Mouse (Mus musculus): ENCODE measurements at regions not wholly inside any gene's neighbourhood (a gene's known extent, or its start where the extent isn't known, plus 50 kb on each side); places are given as distances from the start of the nearest gene placed in this dataset.
A peak's percentile ranks its signal among the peaks of the same experiment; 100 is the strongest.

GRCm38 (mm10) chr8:127894284-127894683 lies 464.1 kb upstream of the Nrp1 start:
- no peak for DNase-seq (ENCODE audit: low spot score)

- DNase-seq (ENCODE audit: low spot score), result no peak
Measured at GRCm38 (mm10) chr8:127908436-127908835, 450.0 kb upstream of the Nrp1 start.

GRCm38 (mm10) chr8:127909580-127909979 lies 448.8 kb upstream of the Nrp1 start:
- DNase-seq (ENCODE audit: low spot score), result no peak

GRCm38 (mm10) chr8:127914086-127914485 lies 444.3 kb upstream of the Nrp1 start:
- DNase-seq (ENCODE audit: low spot score), result no peak

GRCm38 (mm10) chr8:127914914-127915313 lies 443.5 kb upstream of the Nrp1 start:
- no peak for DNase-seq (ENCODE audit: low spot score)

- no peak for DNase-seq (ENCODE audit: low spot score)
Measured at GRCm38 (mm10) chr8:127915591-127916028, 442.8 kb upstream of the Nrp1 start.

- DNase-seq (ENCODE audit: low spot score), result no peak
Measured at GRCm38 (mm10) chr8:127921925-127922324, 436.5 kb upstream of the Nrp1 start.

- DNase-seq (ENCODE audit: low spot score), result no peak
Measured at GRCm38 (mm10) chr8:127923321-127923720, 435.1 kb upstream of the Nrp1 start.

GRCm38 (mm10) chr8:127932276-127932675 lies 426.1 kb upstream of the Nrp1 start:
- no peak for DNase-seq (ENCODE audit: low spot score)

GRCm38 (mm10) chr8:127936792-127937435 lies 421.5 kb upstream of the Nrp1 start:
- no peak for DNase-seq (ENCODE audit: low spot score)

GRCm38 (mm10) chr8:127939284-127939985 lies 419.0 kb upstream of the Nrp1 start:
- DNase-seq (ENCODE audit: low spot score), result peak; percentile 31

- DNase-seq (ENCODE audit: low spot score), result no peak
Measured at GRCm38 (mm10) chr8:127939986-127940359, 418.4 kb upstream of the Nrp1 start.

- no peak for DNase-seq (ENCODE audit: low spot score)
Measured at GRCm38 (mm10) chr8:127942319-127942718, 416.1 kb upstream of the Nrp1 start.

- DNase-seq (ENCODE audit: low spot score), result no peak
Measured at GRCm38 (mm10) chr8:127944955-127945498, 413.4 kb upstream of the Nrp1 start.

GRCm38 (mm10) chr8:127957571-127957970 lies 400.8 kb upstream of the Nrp1 start:
- DNase-seq (ENCODE audit: low spot score), result no peak

- no peak for DNase-seq (ENCODE audit: low spot score)
Measured at GRCm38 (mm10) chr8:127958351-127959044, 399.9 kb upstream of the Nrp1 start.

- no peak for DNase-seq (ENCODE audit: low spot score)
Measured at GRCm38 (mm10) chr8:127962862-127963261, 395.5 kb upstream of the Nrp1 start.

- DNase-seq (ENCODE audit: low spot score), result no peak
Measured at GRCm38 (mm10) chr8:127963625-127964024, 394.8 kb upstream of the Nrp1 start.

GRCm38 (mm10) chr8:127964801-127965200 lies 393.6 kb upstream of the Nrp1 start:
- DNase-seq (ENCODE audit: low spot score), result no peak

- DNase-seq (ENCODE audit: low spot score), result no peak
Measured at GRCm38 (mm10) chr8:127965341-127965740, 393.1 kb upstream of the Nrp1 start.

- no peak for DNase-seq (ENCODE audit: low spot score)
Measured at GRCm38 (mm10) chr8:127968026-127968425, 390.4 kb upstream of the Nrp1 start.

GRCm38 (mm10) chr8:127973194-127973593 lies 385.2 kb upstream of the Nrp1 start:
- DNase-seq (ENCODE audit: low spot score), result no peak

GRCm38 (mm10) chr8:127977746-127978145 lies 380.7 kb upstream of the Nrp1 start:
- DNase-seq (ENCODE audit: low spot score), result peak; percentile 41

Data from retina, embryonic 14.5 days (tissue).